Mouse (Mus musculus): ENCODE measurements around the gene Kcnh1.

Gene Kcnh1

DNA sequence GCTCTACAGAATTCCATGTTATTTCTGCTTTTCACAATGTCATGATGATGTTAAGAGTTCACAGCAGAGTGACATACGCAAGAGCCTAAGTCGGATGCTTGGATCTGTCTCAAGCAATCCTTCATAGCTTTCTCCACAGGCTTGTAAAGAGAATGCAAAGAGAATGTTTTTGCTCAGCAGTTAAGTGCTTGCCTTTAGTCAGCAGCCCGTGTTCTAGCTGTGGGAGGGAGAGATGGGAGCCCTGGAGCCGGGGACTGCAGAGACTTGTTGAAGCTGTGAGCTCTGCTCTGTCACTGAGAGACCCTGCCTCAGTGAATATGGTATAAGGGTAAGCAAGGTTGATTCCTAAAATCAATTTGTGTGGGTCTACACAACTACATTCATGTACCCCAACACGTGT lies 78.3 kb downstream of the Kcnh1 start:
- DNase-seq (ENCODE audit: extremely low spot score), result no peak

DNA sequence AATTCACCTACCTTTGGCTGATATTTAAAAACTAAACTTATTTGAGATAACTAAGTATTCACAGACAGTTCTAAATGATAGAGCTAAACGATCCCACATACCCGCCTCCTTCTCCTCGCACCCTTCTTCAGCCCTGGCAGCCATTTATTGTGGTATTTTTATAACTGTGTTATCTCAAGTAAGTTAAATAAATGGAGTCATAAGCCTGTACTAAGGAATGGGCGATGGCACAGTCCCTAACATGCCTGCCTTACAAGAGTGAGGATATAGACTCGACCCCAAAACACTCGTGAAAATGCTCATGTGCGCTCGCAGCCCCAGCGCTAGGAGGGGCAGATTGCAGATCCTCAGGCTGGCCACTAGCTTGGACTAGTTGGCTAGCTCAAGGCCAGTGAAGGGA lies 79.3 kb downstream of the Kcnh1 start:
- no peak for DNase-seq (ENCODE audit: extremely low spot score)

DNA sequence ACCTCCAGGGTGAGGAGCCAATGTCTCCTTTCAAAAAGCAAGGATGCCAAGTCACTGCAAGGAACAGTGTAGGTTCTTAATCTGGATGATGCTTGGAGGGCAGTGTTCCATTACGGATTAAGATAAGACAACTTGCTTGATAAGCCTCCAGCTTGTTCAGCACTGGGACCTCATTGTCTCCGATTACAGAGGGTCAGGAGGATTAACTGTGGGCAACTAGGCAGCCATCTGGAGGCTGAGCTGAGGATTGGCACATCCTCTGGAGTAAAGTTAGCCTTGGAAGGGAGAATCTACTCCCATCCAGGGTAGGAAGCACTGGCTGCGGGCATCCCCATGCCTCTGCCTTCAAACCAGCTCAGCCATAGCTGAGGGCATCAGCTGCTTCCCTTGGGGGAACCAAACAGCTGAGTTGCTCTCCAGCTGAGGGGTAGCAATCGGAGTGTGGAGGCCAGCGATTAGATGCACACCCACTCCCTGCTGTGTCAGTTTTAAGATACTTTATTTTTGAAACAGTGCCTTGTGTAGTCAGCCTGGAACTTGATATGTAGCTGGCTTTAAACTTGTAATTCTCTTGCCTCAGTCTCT lies 87.3 kb downstream of the Kcnh1 start:
- no peak for DNase-seq (ENCODE audit: extremely low spot score)

DNA sequence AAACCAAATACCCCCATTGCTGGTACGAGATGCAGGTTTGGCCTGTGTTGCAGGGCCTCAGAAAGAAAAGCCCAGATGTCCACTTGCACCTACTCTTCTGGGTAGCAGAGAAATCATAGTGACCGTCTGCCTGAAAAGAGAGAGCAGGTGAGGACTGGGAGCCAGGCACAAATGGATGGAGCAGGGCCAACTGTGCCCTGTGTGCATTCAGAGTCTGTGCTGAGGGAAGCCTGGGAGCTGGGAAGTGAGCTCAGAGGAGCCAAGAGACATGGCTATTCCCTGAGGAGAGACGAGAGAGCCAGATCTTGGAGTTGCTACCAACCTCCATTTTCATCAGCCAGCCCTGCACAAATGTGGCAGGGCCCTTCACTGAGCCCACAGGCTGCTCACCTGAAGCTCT lies 93.8 kb downstream of the Kcnh1 start:
- DNase-seq (ENCODE audit: extremely low spot score), result no peak

GRCm38 (mm10) chr1:192284950-192285349 lies 94.4 kb downstream of the Kcnh1 start:
- DNase-seq (ENCODE audit: extremely low spot score), result no peak

DNA sequence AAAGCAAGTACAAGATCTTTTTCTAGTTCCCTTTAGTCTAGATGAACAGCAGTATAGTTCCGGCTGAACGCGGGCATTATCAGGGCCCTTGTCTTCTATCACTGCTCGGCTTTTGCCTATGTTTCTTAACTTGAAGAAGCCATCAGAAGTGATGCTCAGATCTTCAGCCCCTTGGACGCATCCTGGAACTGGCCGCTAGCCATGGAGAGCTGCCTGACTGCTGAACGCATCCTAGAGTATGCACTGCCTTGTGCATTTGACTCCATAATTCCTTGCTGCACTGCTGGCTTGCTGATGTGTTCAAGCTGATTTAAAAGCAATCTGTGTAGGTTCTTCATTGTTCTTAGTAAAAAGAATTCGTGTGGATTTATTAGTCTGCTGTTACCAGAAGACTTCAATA lies 97.9 kb downstream of the Kcnh1 start:
- no peak for DNase-seq (ENCODE audit: extremely low spot score)

GRCm38 (mm10) chr1:192291286-192291685 lies 100.7 kb downstream of the Kcnh1 start:
- DNase-seq (ENCODE audit: extremely low spot score), result no peak

- DNase-seq (ENCODE audit: extremely low spot score), result no peak
Observed at GRCm38 (mm10) chr1:192293391-192293790, 102.8 kb downstream of the Kcnh1 start.

GRCm38 (mm10) chr1:192293921-192294320 lies 103.3 kb downstream of the Kcnh1 start:
- DNase-seq (ENCODE audit: extremely low spot score), result no peak

- DNase-seq (ENCODE audit: extremely low spot score), result no peak
Observed at GRCm38 (mm10) chr1:192295243-192295860, 104.8 kb downstream of the Kcnh1 start.

GRCm38 (mm10) chr1:192295902-192296301 lies 105.3 kb downstream of the Kcnh1 start:
- DNase-seq (ENCODE audit: extremely low spot score), result no peak

DNA sequence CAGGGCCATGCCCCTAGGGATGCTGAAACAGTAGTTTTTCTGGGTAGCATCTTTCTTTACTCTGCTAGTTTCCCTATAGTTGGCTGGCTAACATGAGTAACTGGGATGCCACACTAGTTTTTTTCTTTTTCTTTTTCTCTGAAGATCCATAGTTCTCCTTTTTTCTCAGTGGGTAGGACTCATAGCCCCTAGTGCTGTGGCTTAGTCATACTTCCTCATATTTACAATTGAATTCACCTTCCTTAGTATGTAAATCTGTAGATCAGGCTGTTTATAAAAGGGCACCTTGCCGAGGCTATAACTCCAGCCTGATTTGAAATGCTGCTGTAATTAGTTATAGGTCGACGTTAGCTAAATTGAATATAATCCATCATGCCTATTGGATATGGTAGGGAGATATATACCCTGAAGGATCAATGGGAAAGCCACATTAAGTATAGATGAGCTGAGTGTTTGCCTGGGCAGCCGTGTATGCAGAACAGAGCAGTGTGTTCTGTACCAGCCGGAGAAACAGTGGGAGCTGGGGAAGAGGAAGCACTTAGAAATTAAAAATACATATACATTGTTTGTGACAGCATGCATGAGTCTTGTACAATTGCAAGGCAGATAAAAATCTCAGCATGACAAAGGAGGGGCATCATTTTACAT lies 107.0 kb downstream of the Kcnh1 start:
- DNase-seq (ENCODE audit: extremely low spot score), result no peak

GRCm38 (mm10) chr1:192300417-192300816 lies 109.8 kb downstream of the Kcnh1 start:
- no peak for DNase-seq (ENCODE audit: extremely low spot score)

- DNase-seq (ENCODE audit: extremely low spot score), result no peak
Observed at GRCm38 (mm10) chr1:192303615-192304014, 113.0 kb downstream of the Kcnh1 start.

DNA sequence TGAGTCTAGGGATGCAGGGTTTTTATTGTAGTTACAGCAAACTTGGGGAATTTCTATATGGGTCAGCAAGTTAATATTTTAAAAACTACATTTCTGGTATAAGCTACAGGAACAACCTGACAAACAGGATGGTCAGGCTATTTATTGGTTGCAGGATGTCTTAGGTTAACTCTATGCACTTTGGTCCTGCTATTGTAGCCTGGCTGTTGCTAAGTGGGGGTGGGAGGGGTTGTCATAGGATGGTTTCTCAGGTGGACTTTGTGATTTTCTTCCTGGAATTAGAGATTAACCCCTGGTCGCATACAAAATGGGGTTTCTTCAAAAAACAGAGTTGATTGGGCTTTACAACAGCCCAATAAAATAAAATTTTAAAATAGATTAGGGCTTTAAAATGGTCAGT lies 114.6 kb downstream of the Kcnh1 start:
- DNase-seq (ENCODE audit: extremely low spot score), result no peak

- no peak for DNase-seq (ENCODE audit: extremely low spot score)
Observed at GRCm38 (mm10) chr1:192307055-192307454, 116.5 kb downstream of the Kcnh1 start.

- no peak for DNase-seq (ENCODE audit: extremely low spot score)
Observed at GRCm38 (mm10) chr1:192311298-192311697, 120.7 kb downstream of the Kcnh1 start.

DNA sequence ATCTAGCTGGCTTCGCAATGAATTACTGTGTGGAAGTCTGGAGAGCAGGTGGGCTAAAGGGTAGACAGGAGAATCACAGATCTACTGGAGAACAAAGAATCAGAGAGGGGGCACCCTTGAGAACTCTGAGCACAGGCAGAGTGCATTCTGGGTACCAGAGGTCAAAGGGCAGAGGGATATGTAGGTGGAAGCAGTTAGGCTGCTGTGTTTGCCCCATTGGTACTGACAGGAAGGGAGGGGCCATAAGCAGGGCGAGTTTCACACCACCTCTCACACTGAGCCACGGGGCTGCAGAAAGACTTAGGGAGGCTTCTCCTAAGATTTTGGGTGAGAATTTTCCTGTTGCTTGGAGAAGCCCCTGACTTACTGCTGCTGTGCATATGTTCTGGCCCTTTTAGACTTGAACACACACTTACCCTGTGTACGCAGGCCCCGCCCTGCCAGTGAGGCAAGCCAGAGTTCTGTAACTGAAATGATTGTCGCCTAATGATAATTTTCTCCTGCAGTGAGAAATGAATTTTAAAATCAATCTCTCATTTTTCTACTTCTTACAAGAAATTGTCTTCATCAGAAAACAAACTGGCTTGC lies 121.4 kb downstream of the Kcnh1 start:
- no peak for DNase-seq (ENCODE audit: extremely low spot score)

DNA sequence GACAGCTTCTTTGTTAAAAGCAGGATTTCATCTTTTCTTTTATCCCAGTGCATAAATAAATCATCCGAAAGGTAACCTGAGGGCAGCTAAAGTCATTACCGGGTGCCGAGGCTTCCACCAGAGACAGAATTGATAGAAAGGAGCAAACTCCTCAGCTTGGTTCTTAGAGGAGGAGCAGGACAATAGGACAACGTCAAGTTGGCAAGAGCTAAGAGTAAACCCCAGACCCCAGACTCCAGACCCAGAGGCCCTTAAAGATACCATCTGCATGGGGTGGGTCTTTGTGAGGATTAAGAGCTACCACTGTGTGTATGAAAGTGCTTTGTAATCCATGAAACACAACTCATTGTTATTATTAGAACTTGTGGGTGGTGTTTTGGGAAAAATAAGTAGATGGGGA lies 121.9 kb downstream of the Kcnh1 start:
- no peak for DNase-seq (ENCODE audit: extremely low spot score)

DNA sequence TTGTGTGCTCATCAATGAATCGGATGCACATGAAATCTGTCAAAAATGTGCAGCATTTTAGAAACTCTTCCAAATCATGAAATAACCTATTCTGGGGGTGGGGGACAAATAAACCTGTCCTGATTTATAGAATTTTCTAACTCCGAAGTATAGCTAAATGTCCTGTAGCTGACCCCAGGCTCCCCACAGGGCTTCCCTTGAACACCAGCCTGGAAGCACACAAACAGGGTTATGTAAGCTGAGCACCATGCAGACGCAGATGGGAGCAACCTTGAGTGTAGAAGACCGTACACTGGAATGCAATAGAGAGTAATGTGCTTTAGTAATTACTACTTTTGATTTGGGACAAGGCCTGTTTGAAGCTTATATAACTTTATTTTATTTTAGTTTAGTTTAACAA lies 122.4 kb downstream of the Kcnh1 start:
- DNase-seq (ENCODE audit: extremely low spot score), result no peak

- no peak for DNase-seq (ENCODE audit: extremely low spot score)
Observed at GRCm38 (mm10) chr1:192313571-192313972, 123.0 kb downstream of the Kcnh1 start.

DNA sequence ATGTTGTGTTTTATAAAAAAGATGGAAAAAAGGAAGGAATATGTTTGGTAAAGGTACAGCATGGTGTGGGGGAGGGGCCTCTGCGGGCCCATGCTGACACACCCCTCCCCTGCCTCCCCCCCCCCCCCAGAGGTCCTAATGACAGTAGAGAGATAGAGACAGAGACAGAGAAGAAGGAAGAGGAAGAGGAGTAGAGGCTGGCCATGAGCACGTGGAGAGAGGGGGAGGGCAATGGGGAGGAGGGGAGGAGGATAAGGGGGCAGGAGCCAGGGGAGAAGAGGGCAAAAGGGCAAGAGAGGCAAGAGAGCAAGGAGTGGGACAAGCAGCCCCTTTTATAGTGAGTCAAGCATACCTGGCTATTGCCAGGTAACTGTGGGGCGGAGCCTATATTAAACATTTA lies 123.5 kb downstream of the Kcnh1 start:
- no peak for DNase-seq (ENCODE audit: extremely low spot score)

- no peak for DNase-seq (ENCODE audit: extremely low spot score)
Observed at GRCm38 (mm10) chr1:192315392-192316070, 125.0 kb downstream of the Kcnh1 start.

Data from embryo, embryonic 9.5 days (tissue).